Mouse (Mus musculus) ES-Bruce4 (cell line): ENCODE results near the gene Armc8.

Experiments
- CTCF ChIP-seq: IDR thresholded peaks from one replicate; pipeline ENCODE4 v1.8.1; 2011; ENCODE audit warnings: low read depth, low read length
- POLR2A ChIP-seq: IDR thresholded peaks from one replicate; pipeline ENCODE4 v1.8.1; 2011; ENCODE audit warnings: low read length; ENCODE audit not compliant: insufficient read depth

GRCm38 (mm10) chr9:99432478-99432877, 136.2 kb downstream of the Armc8 start:
- TF ChIP-seq CTCF, result no peak
- no peak for TF ChIP-seq POLR2A
